Mouse (Mus musculus): ENCODE results near the gene Kif6. TPM values are rescaled to one million over a fixed set of nuclear protein-coding genes. Genes with fewer than 3 reads are reported as not detected.
A peak's percentile ranks its signal among the peaks of the same experiment; 100 is the strongest.

Kif6 gene
- total RNA-seq, 2 experiments from 2014 or later: 1.4 to 2.2 TPM

GRCm38 (mm10) chr17:49816703-49817102, 201.8 kb downstream of the Kif6 start:
- no peak for DNase-seq (ENCODE audit: low spot score in 2 of 2)
- intact Hi-C loops (cut with DNase I): no loop called here

- DNase-seq (ENCODE audit: low spot score in 2 of 2): peak; percentile 29 to 39
- intact Hi-C loops (cut with DNase I): no loop called here
Observed at GRCm38 (mm10) chr17:49820203-49820602, 205.3 kb downstream of the Kif6 start.

- DNase-seq (ENCODE audit: low spot score in 2 of 2): peak; percentile 22 to 35
- intact Hi-C loops (cut with DNase I): no loop called here
Observed at GRCm38 (mm10) chr17:49824142-49824840, 209.4 kb downstream of the Kif6 start.

GRCm38 (mm10) chr17:49824841-49825450, 210.0 kb downstream of the Kif6 start:
- intact Hi-C loops (cut with DNase I): no loop called here
- no peak for DNase-seq (ENCODE audit: low spot score in 2 of 2)

GRCm38 (mm10) chr17:49825831-49826230, 210.9 kb downstream of the Kif6 start:
- DNase-seq (ENCODE audit: low spot score in 2 of 2): peak in 1 of 2 experiments; percentile 18
- intact Hi-C loops (cut with DNase I): no loop called here

GRCm38 (mm10) chr17:49831745-49832144, 216.8 kb downstream of the Kif6 start:
- intact Hi-C loops (cut with DNase I): no loop called here
- no peak for DNase-seq (ENCODE audit: low spot score in 2 of 2)

GRCm38 (mm10) chr17:49834044-49834545, 219.2 kb downstream of the Kif6 start:
- intact Hi-C loops (cut with DNase I): no loop called here

GRCm38 (mm10) chr17:49837417-49837816, 222.5 kb downstream of the Kif6 start:
- intact Hi-C loops (cut with DNase I): no loop called here
- no peak for DNase-seq (ENCODE audit: low spot score in 2 of 2)

More at GRCm38 (mm10) chr17:49834044-49834545, 219.2 kb downstream of the Kif6 start:
- no peak for DNase-seq (ENCODE audit: low spot score in 2 of 2)

- intact Hi-C loops (cut with DNase I): no loop called here
- DNase-seq (ENCODE audit: low spot score in 2 of 2): no peak
Observed at GRCm38 (mm10) chr17:49839243-49839642, 224.3 kb downstream of the Kif6 start.

- no peak for DNase-seq (ENCODE audit: low spot score in 2 of 2)
- intact Hi-C loops (cut with DNase I): no loop called here
Observed at GRCm38 (mm10) chr17:49851210-49851609, 236.3 kb downstream of the Kif6 start.

- DNase-seq (ENCODE audit: low spot score in 2 of 2): peak; percentile 30 to 37
- intact Hi-C loops (cut with DNase I): no loop called here
Observed at GRCm38 (mm10) chr17:49852183-49852582, 237.2 kb downstream of the Kif6 start.

GRCm38 (mm10) chr17:49855785-49856184, 240.8 kb downstream of the Kif6 start:
- intact Hi-C loops (cut with DNase I): no loop called here
- no peak for DNase-seq (ENCODE audit: low spot score in 2 of 2)

GRCm38 (mm10) chr17:49860057-49860816, 245.3 kb downstream of the Kif6 start:
- DNase-seq (ENCODE audit: low spot score in 2 of 2): peak; percentile 37 to 79
- intact Hi-C loops (cut with DNase I): loop anchor here (10.0 kb wide), 1 partner anchor 385 kb away; no protein-coding TSS in a partner anchor

GRCm38 (mm10) chr17:49863597-49863996, 248.7 kb downstream of the Kif6 start:
- DNase-seq (ENCODE audit: low spot score in 2 of 2): peak in 1 of 2 experiments; percentile 24

GRCm38 (mm10) chr17:49865604-49866003, 250.7 kb downstream of the Kif6 start:
- intact Hi-C loops (cut with DNase I): loop anchor here (10.0 kb wide), 1 partner anchor 391 kb away; no protein-coding TSS in a partner anchor
- DNase-seq (ENCODE audit: low spot score in 2 of 2): no peak

More at GRCm38 (mm10) chr17:49863597-49863996, 248.7 kb downstream of the Kif6 start:
- intact Hi-C loops (cut with DNase I): loop anchor here (10.0 kb wide), 1 partner anchor 389 kb away; no protein-coding TSS in a partner anchor

GRCm38 (mm10) chr17:49866653-49867215, 251.8 kb downstream of the Kif6 start:
- DNase-seq (ENCODE audit: low spot score in 2 of 2): no peak
- intact Hi-C loops (cut with DNase I): loop anchor here (10.0 kb wide), 1 partner anchor 392 kb away; no protein-coding TSS in a partner anchor

GRCm38 (mm10) chr17:49867321-49868137, 252.6 kb downstream of the Kif6 start:
- peak; percentile 37 to 38 for DNase-seq (ENCODE audit: low spot score in 2 of 2)
- intact Hi-C loops (cut with DNase I): loop anchor here (10.0 kb wide), 1 partner anchor 393 kb away; no protein-coding TSS in a partner anchor

GRCm38 (mm10) chr17:49869246-49869645, 254.3 kb downstream of the Kif6 start:
- no peak for DNase-seq (ENCODE audit: low spot score in 2 of 2)
- intact Hi-C loops (cut with DNase I): loop anchor here (10.0 kb wide), 1 partner anchor 394 kb away; no protein-coding TSS in a partner anchor
